Mouse (Mus musculus) MEL (cell line): ENCODE results near the gene Flvcr1.

Experiments
- BHLHE40 ChIP-seq: IDR thresholded peaks from 2 replicates; pipeline ENCODE4 v1.6.1; 2012; ENCODE audit warnings: low read depth, mild to moderate bottlenecking, inconsistent platforms, low read length, improper control_type of control experiment, borderline replicate concordance
- CTCF ChIP-seq, 3 experiments: IDR thresholded peaks in 2 of 3; conservative IDR thresholded peaks in 1 of 3; 2 replicates each; pipeline ENCODE4 v1.5.1; 2011 to 2012; ENCODE audit warnings: low read length in 3 of 3, low read depth in 2 of 3, mild to moderate bottlenecking in 2 of 3, improper control_type of control experiment in 1 of 3, inconsistent platforms in 1 of 3, mixed read lengths in 1 of 3, moderate library complexity in 1 of 3; ENCODE audit not compliant: control insufficient read depth in 1 of 3, insufficient read depth in 1 of 3, poor library complexity in 1 of 3, severe bottlenecking in 1 of 3
- ELF1 ChIP-seq: IDR thresholded peaks from 2 replicates; pipeline ENCODE4 v1.6.1; 2014; ENCODE audit warnings: low read depth, mild to moderate bottlenecking, inconsistent platforms, low read length, improper control_type of control experiment, moderate library complexity
- EP300 ChIP-seq, 2 experiments: IDR thresholded peaks; 2 replicates each; pipeline ENCODE4 v1.6.1; 2011; ENCODE audit warnings: improper control_type of control experiment in 2 of 2, low read length in 2 of 2, low read depth in 1 of 2, mild to moderate bottlenecking in 1 of 2
- HCFC1 ChIP-seq: IDR thresholded peaks from 2 replicates; pipeline ENCODE4 v1.6.1; 2012; ENCODE audit warnings: low read depth, mild to moderate bottlenecking, inconsistent platforms, low read length, improper control_type of control experiment, moderate library complexity
- MEF2A ChIP-seq: IDR thresholded peaks from 2 replicates; pipeline ENCODE4 v1.6.1; 2014; ENCODE audit warnings: low read depth, mild to moderate bottlenecking, inconsistent platforms, low read length, improper control_type of control experiment; ENCODE audit not compliant: poor library complexity, insufficient replicate concordance, severe bottlenecking; ENCODE audit errors: extremely low read depth
- MXI1 ChIP-seq: IDR thresholded peaks from 2 replicates; pipeline ENCODE4 v1.6.1; 2011; ENCODE audit warnings: mild to moderate bottlenecking, low read depth, low read length, improper control_type of control experiment
- MYB ChIP-seq: IDR thresholded peaks from 2 replicates; pipeline ENCODE4 v1.6.1; 2011; ENCODE audit warnings: mild to moderate bottlenecking, low read depth, low read length, improper control_type of control experiment
- NRF1 ChIP-seq: IDR thresholded peaks from 2 replicates; pipeline ENCODE4 v1.6.1; 2014; ENCODE audit warnings: low read depth, mild to moderate bottlenecking, inconsistent platforms, low read length, improper control_type of control experiment, moderate library complexity; ENCODE audit not compliant: poor library complexity, insufficient read depth, severe bottlenecking
- TCF12 ChIP-seq: IDR thresholded peaks from 2 replicates; pipeline ENCODE4 v1.6.1; 2014; ENCODE audit warnings: low read depth, mild to moderate bottlenecking, inconsistent platforms, low read length, improper control_type of control experiment, moderate library complexity
- UBTF ChIP-seq: IDR thresholded peaks from 2 replicates; pipeline ENCODE4 v1.6.1; 2012; ENCODE audit warnings: low read depth, mild to moderate bottlenecking, inconsistent platforms, low read length, improper control_type of control experiment, moderate library complexity, borderline replicate concordance; ENCODE audit not compliant: insufficient read depth

- TF ChIP-seq HCFC1 (no peak), CTCF (IDR thresholded peaks at IDR 0.05 in 2 of 3, conservative IDR thresholded peaks at IDR 0.05 in 1 of 3; ENCODE audit: control insufficient read depth in 1 of 3, insufficient read depth in 1 of 3, low read depth in 2 of 3, low read length in 3 of 3, poor library complexity in 1 of 3, severe bottlenecking in 1 of 3) (no peak), MXI1 (no peak), MEF2A (no peak), TCF12 (no peak), NRF1 (no peak), BHLHE40 (no peak), UBTF (no peak), ELF1 (no peak), EP300 (IDR thresholded peaks at IDR 0.05; ENCODE audit: low read depth in 1 of 2, low read length in 2 of 2) (no peak), MYB (no peak)
Observed at GRCm38 (mm10) chr1:191071613-191072012, 45.7 kb upstream of the Flvcr1 start.
